21 mouse cellular contexts compared by ENCODE assay signal in the genomic region with DNA sequence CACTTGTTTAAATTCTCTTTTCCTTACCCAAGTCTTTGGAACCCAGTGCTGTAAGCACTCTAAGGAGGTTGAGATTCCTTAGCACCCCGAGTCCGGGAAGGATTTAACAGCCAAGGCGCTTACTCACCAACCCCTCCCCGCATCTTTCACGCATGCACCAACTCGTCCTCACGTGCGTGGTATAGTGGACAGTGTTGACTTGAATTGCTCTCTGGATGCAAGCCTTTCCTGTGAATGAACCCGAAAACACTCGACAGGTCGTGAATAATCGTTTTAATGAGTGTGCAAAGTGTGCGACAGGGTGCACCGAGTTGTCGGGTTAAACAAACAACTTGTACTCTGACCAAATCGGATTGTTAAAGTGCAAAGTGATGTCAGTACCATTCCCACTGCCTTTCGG. TPM values are rescaled to one million over a fixed set of nuclear protein-coding genes. Genes with fewer than 3 reads are reported as not detected.
A peak's percentile ranks its signal among the peaks of the same experiment; 100 is the strongest.
DNase-seq lines count a peak whose midpoint lies in the region; ATAC-seq lines count a peak whose summit lies in the region.
"Had no signal": no experiment of that assay in that cellular context is flagged by ENCODE, and none has a peak within 500 bp of the region (broad histone marks: within the 10 kb centered on the region; RNA-seq: fewer than 3 reads in every experiment).

No protein-coding gene starts in this region.

- ATAC-seq in midbrain, embryonic 14.5 days (ENCODE audit: low FRiP score, low TSS enrichment), result no peak
- ATAC-seq in midbrain, embryonic 16.5 days, result no peak

- 1% methylated on average over 17 of the region's 17 CpGs for WGBS in midbrain, embryonic 14.5 days
- WGBS in midbrain, embryonic 16.5 days, result 0% methylated on average over 17 of the region's 17 CpGs
- 1% methylated on average over 17 of the region's 17 CpGs for WGBS in forebrain, embryonic 10.5 days

- no peaks in the 10 kb centered on the region for H3K36me3 ChIP-seq in midbrain, embryonic 14.5 days (ENCODE audit: control insufficient read depth, insufficient read depth, low read length)
- no peaks in the 10 kb centered on the region for H3K36me3 ChIP-seq in midbrain, embryonic 16.5 days (ENCODE audit: control insufficient read depth, insufficient read depth, low read length)
- 0 out of 2 replicates have a peak, but pooled peaks cover 12% of the 10 kb centered on the region for H3K36me3 ChIP-seq in forebrain, embryonic 10.5 days (replicated peaks)
- H3K36me3 ChIP-seq: embryonic facial prominence, embryonic 15.5 days; heart, embryonic 13.5 days; hindbrain, embryonic 15.5 days had no signal

- no peak overlapping the region for H3K4me3 ChIP-seq in midbrain, embryonic 14.5 days (replicated peaks; ENCODE audit: low read depth, low read length)
- no peak overlapping the region for H3K4me3 ChIP-seq in midbrain, embryonic 16.5 days (ENCODE audit: low read depth, low read length)
- H3K4me3 ChIP-seq in forebrain, embryonic 10.5 days, result peak overlapping the region; percentile 81
- H3K4me3 ChIP-seq: embryonic facial prominence, embryonic 15.5 days; heart, embryonic 13.5 days; hindbrain, embryonic 15.5 days had no signal

- H3K9ac ChIP-seq in midbrain, embryonic 14.5 days (replicated peaks; ENCODE audit: low read length), result no peak overlapping the region
- no peak overlapping the region for H3K9ac ChIP-seq in midbrain, embryonic 16.5 days (ENCODE audit: low read depth, low read length)
- H3K9ac ChIP-seq: embryonic facial prominence, embryonic 15.5 days; heart, embryonic 13.5 days; hindbrain, embryonic 15.5 days had no signal

- H3K27ac ChIP-seq in midbrain, embryonic 14.5 days (replicated peaks; ENCODE audit: low read depth, low read length), result no peak overlapping the region
- no peak overlapping the region for H3K27ac ChIP-seq in midbrain, embryonic 16.5 days (ENCODE audit: low read length)
- peak overlapping the region; percentile 96 for H3K27ac ChIP-seq in forebrain, embryonic 10.5 days
- H3K27ac ChIP-seq: embryonic facial prominence, embryonic 15.5 days; heart, embryonic 13.5 days; hindbrain, embryonic 15.5 days; macrophage had no signal

- peak; percentile 32 for DNase-seq in layer of hippocampus, adult 11-12 months (ENCODE audit: low spot score)
- no peak for DNase-seq in layer of hippocampus, adult 8-10 months (ENCODE audit: low spot score in 2 of 2)
- DNase-seq in midbrain, embryonic 14.5 days, result peak; percentile 29
- DNase-seq in forebrain, embryonic 10.5 days (ENCODE audit: extremely low spot score, low spot score), result peak; percentile 51
- peak; percentile 83 for DNase-seq in retina, embryonic 14.5 days (ENCODE audit: low spot score)
- DNase-seq in gastrocnemius, adult 8-10 months (ENCODE audit: low spot score in 2 of 2), result no peak
- no peak for DNase-seq in heart, postnatal 4 days
- DNase-seq: cerebellum, adult 9-10 months; kidney, adult 18-20 months; kidney, postnatal 4 days; lung, adult 18-20 months; spleen, adult 18-20 months; thymus, postnatal 36 days had no signal

- peaks cover 78% of the 10 kb centered on the region for H3K27me3 ChIP-seq in midbrain, embryonic 14.5 days (ENCODE audit: control insufficient read depth, insufficient read depth, low read length)
- peaks cover 42% of the 10 kb centered on the region for H3K27me3 ChIP-seq in midbrain, embryonic 16.5 days (ENCODE audit: control insufficient read depth, insufficient read depth, low read depth, low read length)
- peaks cover 100% of the 10 kb centered on the region for H3K27me3 ChIP-seq in forebrain, embryonic 10.5 days (ENCODE audit: poor library complexity, severe bottlenecking)

- no peak overlapping the region for H3K4me2 ChIP-seq in midbrain, embryonic 14.5 days (ENCODE audit: low read length)
- H3K4me2 ChIP-seq in midbrain, embryonic 16.5 days (ENCODE audit: low read length), result no peak overlapping the region; the same call in 1 of the 2 replicates
- H3K4me2 ChIP-seq: embryonic facial prominence, embryonic 15.5 days; heart, embryonic 13.5 days; hindbrain, embryonic 15.5 days had no signal

- no peaks in the 10 kb centered on the region for H3K9me3 ChIP-seq in midbrain, embryonic 14.5 days (ENCODE audit: control insufficient read depth, low read length)
- no peaks in the 10 kb centered on the region for H3K9me3 ChIP-seq in midbrain, embryonic 16.5 days (replicated peaks; ENCODE audit: control insufficient read depth, low read length, poor library complexity, severe bottlenecking)
- no peaks in the 10 kb centered on the region for H3K9me3 ChIP-seq in forebrain, embryonic 10.5 days
- H3K9me3 ChIP-seq: embryonic facial prominence, embryonic 15.5 days; heart, embryonic 13.5 days; hindbrain, embryonic 15.5 days had no signal

- no peaks in the 10 kb centered on the region for H3K4me1 ChIP-seq in midbrain, embryonic 14.5 days (ENCODE audit: control insufficient read depth, insufficient read depth, low read length)
- H3K4me1 ChIP-seq in midbrain, embryonic 16.5 days (ENCODE audit: control insufficient read depth, insufficient read depth, low read length), result peaks cover 3% of the 10 kb centered on the region; the same call in 1 of the 2 replicates
- peaks cover 16% of the 10 kb centered on the region for H3K4me1 ChIP-seq in forebrain, embryonic 10.5 days

RNA-seq across cellular contexts. Expression of a gene that starts 9.9 kb away (rescaled TPM):
- total RNA-seq in layer of hippocampus, adult 8-10 months (2022), result 10 to 100 TPM in 3 of 4 experiments, 1 to 10 TPM in 1; 6.2 to 16.4 (median 10.8) TPM
- polyA plus RNA-seq in midbrain, embryonic 14.5 days (2014; fragmentation: Nextera tagmentation; extraction: Ambion mirVana), result not detected in 2 replicates
- polyA plus RNA-seq in midbrain, embryonic 16.5 days (2015; fragmentation: Nextera tagmentation; extraction: Ambion mirVana), result 0.10 TPM in 1 of 2 replicates, not detected in the other
- 1.2 TPM in 2 replicates for polyA plus RNA-seq in forebrain, embryonic 10.5 days (2016; fragmentation: Nextera tagmentation; extraction: Ambion mirVana)
- not detected for total RNA-seq in gastrocnemius, adult 8-10 months (2022)
- total RNA-seq in heart, postnatal 4 days (2021), result not detected
- total RNA-seq: adrenal gland, adult 18-20 months had no signal
- polyA plus RNA-seq: gonadal fat pad, adult 2 months; heart, embryonic 13.5 days; hindbrain, embryonic 15.5 days; macrophage; stomach, embryonic 16.5 days had no signal

RNA-seq across cellular contexts. Expression of a gene that starts 12.4 kb away (rescaled TPM):
- 100 to 1,000 TPM; 124 to 133 (median 128) TPM for total RNA-seq in layer of hippocampus, adult 8-10 months (2022)
- polyA plus RNA-seq in midbrain, embryonic 14.5 days (2014; fragmentation: Nextera tagmentation; extraction: Ambion mirVana), result 0.16 and 0.28 TPM in 2 replicates
- 1.7 and 2.5 TPM in 2 replicates for polyA plus RNA-seq in midbrain, embryonic 16.5 days (2015; fragmentation: Nextera tagmentation; extraction: Ambion mirVana)
- 20.2 and 20.7 TPM in 2 replicates for polyA plus RNA-seq in forebrain, embryonic 10.5 days (2016; fragmentation: Nextera tagmentation; extraction: Ambion mirVana)
- total RNA-seq in gastrocnemius, adult 8-10 months (2022), result not detected
- under 1 TPM in 1 of 2 experiments, not detected in 1; 0.12 TPM for total RNA-seq in heart, postnatal 4 days (2021)
- total RNA-seq: adrenal gland, adult 18-20 months had no signal
- polyA plus RNA-seq: gonadal fat pad, adult 2 months; macrophage had no signal

Comparison
In these comparisons a context has a peak if more than half of its experiments do, and no peak if none do; other contexts are left out.
1. DNase-seq: peak in layer of hippocampus, adult 11-12 months (single experiment), midbrain, embryonic 14.5 days (single experiment), forebrain, embryonic 10.5 days (single experiment) and retina, embryonic 14.5 days (single experiment); none in layer of hippocampus, adult 8-10 months (0 of 2), gastrocnemius, adult 8-10 months (0 of 2) and heart, postnatal 4 days (single experiment).
2. RNA of a gene that starts 9.9 kb away (total RNA-seq): 6.2 to 16.4 TPM in layer of hippocampus, adult 8-10 months; not detected in gastrocnemius, adult 8-10 months and not detected in heart, postnatal 4 days; every median in the first group is over 4 times any median in the second.
3. RNA of a gene that starts 12.4 kb away (total RNA-seq): 124 to 133 TPM in layer of hippocampus, adult 8-10 months; 0.12 TPM in heart, postnatal 4 days and not detected in gastrocnemius, adult 8-10 months; every median in the first group is over 100 times any median in the second.